Mouse (Mus musculus): ENCODE results near the gene Pkn1. TPM values are rescaled to one million over a fixed set of nuclear protein-coding genes. Genes with fewer than 3 reads are reported as not detected.

Gene Pkn1
- total RNA-seq, 2 experiments from 2014 or later = 30.6 to 33.7 TPM

DNA sequence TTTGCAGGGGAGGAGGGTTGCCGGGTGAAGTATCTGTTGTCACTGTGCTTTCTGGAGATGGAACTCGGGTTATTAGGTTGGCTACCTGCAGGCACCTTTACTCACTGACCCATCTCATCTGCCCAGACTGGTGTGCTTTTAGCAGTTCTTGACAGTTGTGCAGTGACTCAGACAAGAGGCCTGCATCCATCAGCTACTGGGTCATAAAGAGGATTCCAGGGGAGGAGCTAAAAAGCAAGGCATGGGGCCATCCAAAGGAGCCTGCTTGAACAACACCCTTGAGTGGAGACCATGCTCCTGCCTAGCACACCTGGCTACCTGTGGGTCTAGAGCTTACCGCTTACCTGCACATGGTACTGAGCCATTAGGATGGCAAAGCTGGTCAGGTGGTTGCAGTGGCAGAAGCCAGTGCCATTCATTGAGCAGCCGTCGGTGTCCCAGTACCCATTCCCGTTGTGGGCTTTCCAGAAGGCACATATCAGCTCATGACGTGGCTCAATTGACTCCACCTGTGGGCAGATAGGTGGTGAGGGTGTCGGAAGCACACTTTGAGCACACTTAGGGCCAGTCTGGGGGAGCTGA is 26.6 kb upstream of the Pkn1 start:
- intact Hi-C loops (cut with DNase I) = loop anchor here (1.0 kb wide), 1 partner anchor 168 kb away; no protein-coding TSS in a partner anchor
- DNase-seq = peak in 1 of 2 experiments; percentile 2

DNA sequence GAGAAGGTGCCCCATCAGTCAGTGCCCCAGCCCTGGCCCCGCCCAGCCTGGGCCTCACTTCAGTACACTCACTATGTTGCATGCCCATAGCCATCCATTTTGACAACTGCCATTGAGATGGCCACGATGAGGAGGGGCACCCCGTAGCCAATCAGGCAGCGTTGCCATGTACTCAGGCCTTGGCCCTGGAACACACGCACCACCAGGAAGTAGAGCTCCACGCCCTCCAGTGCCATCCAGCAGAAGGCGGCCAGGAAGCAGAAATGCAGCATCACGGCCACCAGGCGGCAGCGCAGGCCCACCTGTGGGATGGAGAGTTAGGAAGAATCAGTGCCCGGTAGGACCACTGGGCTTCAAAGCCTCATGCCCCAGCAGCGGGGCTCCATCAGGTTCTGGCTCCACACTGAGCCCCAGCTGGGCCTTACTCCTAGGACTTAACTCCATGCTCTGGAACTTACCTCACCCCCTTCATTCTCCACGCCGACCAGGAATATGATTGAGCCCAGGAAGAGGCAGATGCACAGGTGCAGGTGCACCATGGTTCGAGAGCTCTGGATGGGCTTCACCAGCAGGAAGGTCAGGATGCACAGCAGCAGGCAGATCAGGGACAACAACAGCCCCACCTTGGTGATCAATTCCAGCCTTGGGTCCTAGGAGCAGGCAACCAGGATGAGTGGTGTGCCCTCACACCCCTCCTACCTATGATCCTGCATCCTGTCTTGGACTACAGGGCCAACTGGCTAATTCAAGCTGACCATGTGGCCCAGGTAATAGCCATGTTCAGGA is 25.9 kb upstream of the Pkn1 start:
- DNase-seq = peak; percentile 71 to 79
- intact Hi-C loops (cut with DNase I) = loop anchor here (1.0 kb wide), 1 partner anchor 168 kb away; no protein-coding TSS in a partner anchor

DNA sequence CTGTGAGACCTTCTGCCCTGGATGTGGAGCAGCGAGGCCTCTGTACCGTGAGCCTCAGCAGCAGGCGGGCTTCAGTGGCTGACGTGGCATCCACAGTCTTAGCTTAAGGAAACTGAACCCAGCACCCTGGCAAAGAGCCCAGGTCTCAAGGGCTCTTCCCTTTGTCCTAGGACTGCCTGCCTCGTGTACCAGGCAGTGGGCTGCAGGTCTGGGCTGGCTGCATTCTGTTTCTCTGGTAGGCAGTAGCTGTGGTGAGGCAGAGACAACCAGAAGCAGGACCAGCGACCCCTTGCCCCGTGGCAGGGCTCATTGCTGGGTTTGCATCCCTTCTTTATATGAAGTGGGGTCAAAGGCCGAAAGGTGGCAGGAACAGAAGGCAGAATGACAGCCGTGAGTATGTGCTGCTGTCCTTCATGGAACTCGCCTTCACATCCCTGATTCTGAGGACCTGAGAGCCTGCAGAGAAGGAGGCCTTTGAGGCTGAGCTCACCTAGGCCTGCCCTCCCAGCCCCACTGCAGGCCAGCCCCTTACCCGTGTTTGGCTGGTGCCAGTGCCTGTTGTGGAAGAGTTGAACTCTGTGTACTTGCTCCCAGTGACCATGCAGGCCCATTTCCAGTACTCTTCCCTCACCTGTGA is 24.6 kb upstream of the Pkn1 start:
- intact Hi-C loops (cut with DNase I) = no loop called here
- DNase-seq = peak in 1 of 2 experiments; percentile 4

DNA sequence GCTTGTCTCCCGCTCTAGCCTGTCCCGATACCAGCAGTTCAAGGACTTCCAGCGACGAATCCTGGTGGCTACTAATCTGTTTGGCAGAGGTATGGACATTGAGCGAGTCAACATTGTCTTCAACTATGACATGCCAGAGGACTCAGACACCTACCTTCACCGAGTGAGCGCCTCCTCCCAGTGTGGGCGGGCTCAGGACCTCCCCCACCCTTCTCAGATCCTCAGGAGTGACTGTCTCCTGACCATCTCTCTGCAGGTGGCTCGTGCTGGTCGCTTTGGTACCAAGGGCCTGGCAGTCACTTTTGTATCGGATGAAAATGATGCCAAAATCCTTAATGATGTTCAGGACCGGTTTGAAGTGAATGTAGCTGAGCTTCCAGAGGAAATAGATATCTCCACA is 23.7 kb upstream of the Pkn1 start:
- DNase-seq = peak in 1 of 2 experiments; percentile 3
- intact Hi-C loops (cut with DNase I) = no loop called here

DNA sequence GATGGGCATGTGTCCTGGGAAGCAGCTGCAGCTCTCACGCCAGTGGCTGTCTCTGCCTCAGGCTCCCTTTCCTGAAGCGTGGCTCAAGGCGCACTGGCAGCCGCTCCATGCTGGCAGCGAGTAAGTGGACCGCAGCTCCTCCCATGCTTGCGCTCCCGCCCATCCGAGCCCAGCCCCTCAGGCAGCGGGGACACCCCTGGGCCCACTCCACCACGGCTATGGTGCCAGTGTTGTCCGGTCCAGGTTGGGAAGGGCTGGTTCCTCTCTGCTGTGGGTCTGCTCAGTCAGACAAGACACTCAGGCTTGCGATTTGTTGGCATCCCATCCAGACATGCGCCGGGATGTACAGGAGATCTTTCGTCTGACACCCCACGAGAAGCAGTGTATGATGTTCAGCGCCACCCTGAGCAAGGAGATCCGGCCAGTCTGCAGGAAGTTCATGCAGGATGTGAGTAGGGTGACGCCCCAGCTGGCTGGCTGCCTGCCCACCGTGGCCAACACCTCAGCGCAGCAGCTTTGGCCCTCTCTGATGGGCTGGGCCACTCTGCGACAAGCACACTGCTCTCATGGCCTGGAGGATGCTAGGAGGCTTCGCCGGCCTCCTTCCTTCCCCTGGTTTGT is 22.5 kb upstream of the Pkn1 start:
- intact Hi-C loops (cut with DNase I) = no loop called here
- peak; percentile 44 to 62 for DNase-seq

DNA sequence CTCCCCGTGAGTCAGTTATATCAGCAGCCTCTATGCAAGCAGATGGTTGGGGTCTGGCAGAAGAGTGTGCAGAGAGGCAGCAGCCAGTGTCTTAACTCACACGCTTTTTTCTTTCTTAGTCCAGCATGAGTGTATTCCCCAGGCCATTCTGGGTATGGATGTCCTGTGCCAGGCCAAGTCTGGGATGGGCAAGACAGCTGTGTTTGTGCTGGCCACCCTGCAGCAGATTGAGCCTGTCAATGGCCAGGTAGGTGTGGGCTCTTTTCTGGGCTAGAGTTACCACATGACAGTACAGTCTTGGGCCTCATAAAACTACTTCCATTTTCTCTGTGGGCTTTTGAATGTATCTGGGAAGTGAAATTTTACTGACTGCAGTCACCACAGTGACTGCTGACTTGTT is 20.7 kb upstream of the Pkn1 start:
- intact Hi-C loops (cut with DNase I) = no loop called here

DNA sequence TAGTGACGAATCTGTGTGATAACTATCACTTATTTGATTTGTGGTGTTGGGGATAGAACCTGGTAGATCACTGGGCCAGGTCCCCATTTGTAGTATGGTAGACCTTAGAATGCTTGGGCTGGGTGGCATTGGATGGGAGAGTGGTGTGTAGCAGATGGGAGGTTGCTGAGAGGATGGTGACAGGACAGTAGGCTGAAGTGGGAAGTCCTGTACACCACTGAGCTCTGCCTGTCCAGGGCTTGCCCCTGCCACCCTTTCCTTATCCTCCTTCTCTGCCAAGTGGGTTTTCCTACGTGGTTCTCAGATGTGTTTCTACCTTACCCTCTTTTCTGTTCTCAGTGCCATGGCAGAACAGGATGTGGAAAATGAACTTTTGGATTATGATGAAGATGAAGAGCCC is 20.1 kb upstream of the Pkn1 start:
- intact Hi-C loops (cut with DNase I) = no loop called here
- no peak for DNase-seq

More for the DNA sequence above, 20.7 kb upstream of the Pkn1 start:
- no peak for DNase-seq

DNA sequence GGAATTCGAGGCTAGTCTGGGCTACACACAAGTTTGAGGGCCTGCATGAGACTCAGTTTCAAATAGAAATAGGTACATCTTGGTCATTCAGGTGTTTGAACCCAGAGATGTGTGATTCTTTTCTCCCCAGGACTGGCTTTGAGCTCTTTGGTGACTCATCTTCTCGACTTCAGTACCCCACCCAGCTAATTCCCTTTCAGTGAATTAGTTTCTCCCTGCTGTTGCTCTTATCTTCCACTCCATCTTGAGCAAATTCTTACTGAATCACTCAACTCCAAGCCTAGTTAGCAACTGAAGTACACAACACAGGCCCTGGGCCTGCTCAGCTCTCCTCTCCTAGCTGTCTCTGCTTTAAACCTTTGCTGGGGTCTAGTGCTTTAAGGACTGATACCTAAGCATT is 17.6 kb upstream of the Pkn1 start:
- intact Hi-C loops (cut with DNase I) = no loop called here
- no peak for DNase-seq

DNA sequence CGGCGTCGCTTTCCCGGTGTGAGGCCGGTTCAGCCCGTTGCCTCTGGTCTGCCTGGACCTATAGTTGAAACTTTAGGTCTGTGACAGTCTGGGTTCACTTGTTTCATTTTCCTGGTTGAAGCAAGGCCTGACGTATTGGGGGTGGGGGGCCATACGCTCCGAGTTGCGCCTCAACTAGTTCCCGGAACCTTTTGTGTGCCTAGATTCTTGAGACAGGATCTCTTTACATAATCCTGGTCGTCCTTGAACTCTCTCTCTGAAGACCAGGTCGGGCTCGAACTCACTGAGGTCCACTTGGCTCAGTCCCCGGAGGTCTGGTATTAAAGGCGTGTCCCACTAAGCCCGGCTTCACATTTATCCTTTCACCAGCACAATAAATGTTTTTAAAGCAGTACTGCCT is 16.8 kb upstream of the Pkn1 start:
- intact Hi-C loops (cut with DNase I) = no loop called here
- no peak for DNase-seq

DNA sequence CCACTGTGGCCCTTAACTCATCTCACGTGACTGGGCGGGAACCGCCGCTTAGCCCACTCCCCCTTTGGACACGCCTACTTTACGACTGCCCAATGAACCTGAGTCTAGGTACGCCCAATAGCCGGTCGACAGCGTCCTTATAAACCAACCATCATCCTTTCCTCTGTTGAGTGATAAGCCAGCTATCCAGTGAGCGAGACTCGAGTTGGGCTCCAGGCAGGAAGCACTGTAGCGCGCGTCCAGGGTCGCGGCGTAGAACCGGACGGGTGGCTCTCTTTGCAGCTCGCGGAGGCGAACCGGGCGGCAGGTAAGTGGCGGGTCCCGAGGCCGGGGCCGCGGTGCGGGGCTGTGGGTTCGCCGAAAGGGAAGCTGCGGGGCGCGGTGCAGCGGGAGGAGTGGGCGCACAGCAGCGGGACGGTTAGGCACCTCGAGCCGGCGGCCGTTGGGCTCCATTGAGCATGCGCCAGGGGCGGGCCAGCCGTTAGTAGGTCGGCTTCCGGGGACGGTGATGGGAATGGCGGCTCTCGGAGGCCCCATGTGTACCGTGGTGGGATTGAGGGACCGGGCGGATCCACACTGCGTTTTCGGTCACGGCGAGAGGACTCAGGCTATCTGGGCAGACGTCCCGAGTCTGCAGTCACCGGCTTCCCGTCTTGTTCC is 16.2 kb upstream of the Pkn1 start, which contains the start of gene Ddx39:
Ddx39 (plus strand) TSS at position 147 of the 660 bp plus-strand sequence.
- DNase-seq = peak; percentile 91 to 97
- intact Hi-C loops (cut with DNase I) = no loop called here

DNA sequence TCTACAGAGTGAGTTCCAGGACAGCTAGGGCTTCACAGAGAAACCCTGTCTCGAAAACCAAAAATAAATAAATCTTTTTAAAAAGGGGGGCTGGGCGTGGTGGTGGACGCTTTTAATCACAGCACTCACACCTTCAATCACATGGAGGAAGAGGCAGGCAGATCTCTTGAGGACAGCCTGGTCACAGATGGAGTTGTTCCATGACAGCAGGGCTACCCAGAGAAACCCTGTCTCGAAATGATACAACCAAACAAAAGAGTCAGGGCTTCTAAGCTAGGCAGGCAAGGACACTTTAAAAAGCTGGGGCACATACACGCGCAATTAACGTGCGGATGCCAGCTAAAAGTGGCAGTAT is 15.7 kb upstream of the Pkn1 start:
- no peak for DNase-seq
- intact Hi-C loops (cut with DNase I) = no loop called here

DNA sequence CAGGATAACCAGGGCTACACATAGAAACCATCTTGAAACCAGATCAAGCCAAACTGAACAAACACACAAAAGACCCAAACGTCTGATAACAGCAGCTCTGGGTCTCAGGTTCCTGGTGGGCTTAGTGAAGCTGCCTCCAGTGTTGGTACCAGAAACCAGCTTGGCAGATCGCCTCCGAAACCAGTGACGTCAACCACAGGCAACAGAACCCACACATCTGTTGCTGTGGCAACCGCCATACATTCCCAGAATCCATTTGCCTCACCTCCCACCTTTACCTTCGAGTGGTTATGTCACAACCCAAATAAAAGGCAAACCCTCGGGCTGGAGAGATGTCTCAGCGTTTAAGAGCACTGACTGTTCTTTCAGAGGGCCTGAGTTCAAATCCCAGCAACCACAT is 8.6 kb upstream of the Pkn1 start:
- intact Hi-C loops (cut with DNase I) = no loop called here
- no peak for DNase-seq

DNA sequence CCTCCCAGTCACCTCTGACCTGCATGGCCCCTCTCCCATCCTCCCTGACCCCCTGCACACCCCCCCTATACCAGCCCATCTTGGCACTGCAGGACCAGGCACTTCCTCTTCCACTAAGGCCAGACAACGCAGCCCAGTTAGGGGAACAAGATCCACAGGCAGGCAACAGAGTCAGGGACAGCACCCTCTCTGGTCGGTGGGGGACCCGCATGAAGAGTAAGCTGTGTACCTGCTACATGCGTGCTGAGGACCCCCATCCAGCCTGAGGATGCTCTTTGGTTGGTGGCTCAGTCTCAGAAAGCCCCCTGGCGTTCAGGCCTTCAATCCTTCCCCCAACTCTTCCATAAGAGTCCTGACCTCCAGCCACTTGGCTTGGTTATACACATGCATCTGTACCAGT is 7.4 kb upstream of the Pkn1 start:
- DNase-seq = no peak
- intact Hi-C loops (cut with DNase I) = no loop called here

DNA sequence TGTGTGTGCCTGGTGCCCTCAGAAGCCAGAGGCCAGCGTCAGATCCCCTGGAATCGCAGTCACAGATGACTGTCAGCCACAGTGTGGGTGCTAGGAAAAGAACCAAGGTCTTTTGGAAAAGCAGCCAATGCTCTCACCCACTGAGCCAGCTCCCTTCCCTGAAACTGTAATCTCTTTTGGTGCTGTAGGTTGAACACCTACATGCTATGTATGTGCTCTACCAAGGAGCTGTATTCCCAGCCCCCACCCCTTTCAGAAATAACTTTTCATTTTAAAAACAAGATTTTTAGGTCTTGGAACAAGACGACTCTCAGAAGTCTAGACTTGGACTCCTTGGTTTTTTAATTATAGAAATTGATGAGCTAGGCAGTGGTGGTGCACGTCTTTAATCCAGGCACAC is 4.4 kb upstream of the Pkn1 start:
- no peak for DNase-seq
- intact Hi-C loops (cut with DNase I) = no loop called here

DNA sequence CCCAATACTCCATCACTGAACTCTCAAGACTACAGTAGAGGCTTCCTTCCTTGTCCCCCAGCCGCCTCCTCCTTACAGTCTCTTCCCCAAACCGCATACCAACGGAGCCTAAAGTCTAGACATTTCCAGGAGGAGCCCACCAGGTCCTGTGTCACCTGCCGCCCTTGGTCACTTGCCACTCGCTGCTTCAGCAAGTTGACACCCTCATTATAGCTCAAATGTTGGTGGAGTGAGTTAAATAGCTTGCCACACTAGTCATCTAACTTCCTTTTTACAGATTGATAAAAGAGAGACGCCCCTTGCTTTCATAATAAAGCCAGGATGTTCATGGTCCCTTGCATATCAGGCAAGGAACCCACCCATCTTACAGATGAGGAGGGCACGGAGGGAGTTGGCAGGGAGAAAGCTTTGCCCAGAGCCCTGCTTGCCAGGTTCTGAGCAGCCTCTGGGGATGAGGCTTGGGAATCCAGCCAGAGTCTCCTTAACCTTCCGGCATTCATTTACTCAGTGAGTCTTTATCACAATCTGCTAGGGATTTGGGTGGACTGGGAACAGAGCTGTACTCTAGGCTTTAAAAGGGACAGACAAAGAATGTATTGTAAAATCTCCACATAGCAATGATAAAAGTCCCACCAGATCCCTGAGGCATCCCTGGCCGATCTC is 1.6 kb upstream of the Pkn1 start:
- no peak for DNase-seq
- intact Hi-C loops (cut with DNase I) = no loop called here

DNA sequence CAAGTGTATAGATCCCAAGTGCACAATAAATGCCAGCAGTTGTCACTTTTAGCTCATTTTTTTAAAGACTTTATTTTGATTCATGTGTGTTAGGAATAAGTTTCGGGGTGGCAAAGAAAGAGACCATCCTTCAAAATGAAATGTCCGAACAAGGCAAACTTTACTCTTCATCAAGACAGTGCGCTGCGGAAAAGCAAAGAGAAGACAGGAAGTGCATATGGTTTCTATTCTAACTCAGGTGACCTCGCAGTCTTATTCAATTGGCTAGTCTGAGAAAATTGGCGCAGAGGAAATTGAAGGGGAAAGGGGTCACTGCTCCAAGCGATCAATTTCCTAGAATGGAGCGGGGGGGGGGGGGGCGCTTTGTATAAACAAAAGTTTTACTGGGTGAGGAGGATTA is 587 bp upstream of the Pkn1 start:
- DNase-seq = no peak
- intact Hi-C loops (cut with DNase I) = no loop called here

DNA sequence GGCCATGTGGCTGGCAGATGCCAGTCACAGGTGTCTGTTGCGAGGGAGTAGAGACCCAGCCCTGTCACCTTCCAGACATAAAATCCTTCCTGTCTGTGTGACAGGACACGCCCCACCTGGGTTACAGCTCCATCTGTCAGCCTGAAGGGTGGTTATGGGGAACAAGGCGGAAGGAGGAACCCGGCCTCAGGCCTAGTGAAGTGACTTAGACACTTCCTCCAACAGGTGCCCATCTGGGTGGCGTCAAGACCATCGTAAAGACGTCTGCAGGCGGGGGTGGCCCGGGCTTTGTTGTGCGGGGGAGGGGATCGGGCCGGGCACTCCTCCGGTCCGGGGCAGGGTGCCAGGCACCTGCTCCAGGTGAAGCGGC is 703 bp downstream of the Pkn1 start:
- intact Hi-C loops (cut with DNase I) = no loop called here
- DNase-seq = no peak

DNA sequence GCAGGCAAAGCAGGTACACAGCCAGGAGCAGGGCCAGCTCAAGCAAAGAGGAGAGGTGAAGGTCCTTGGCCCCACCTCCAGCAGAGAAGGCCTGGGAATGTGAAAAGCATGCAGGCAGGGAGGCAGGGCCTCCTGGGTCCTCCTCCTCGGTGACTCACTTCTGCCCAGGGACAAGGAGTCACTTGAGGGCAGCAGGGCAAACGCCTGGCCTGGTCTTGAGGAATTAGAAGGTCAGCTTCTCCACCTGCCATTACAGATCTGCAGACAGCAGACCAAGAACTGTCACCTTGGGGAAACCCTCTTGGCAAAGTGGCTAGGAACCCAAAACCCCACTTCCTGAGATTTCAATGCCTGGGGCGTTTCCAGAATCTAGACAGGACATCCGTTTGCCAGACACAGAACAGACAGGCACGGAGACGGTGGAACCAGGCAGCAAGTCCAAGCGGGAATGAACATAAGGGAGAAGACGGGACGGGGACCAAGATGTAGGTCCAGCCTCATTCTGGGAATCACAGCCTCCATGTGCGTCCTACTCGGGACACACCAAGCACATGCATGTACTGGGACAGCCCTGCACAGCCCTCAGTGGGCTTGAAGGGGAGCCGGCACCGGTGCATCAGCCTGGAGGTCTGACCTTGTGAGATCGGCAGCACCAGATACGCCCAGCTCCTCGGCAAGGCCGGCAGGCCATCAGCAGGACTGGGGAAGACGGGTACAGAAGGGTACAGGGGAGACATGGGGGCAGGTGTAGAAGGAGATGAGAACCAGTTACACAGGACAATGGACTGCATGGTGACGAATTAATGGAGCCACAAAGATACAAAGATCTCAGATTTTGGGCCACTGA is 1.4 kb downstream of the Pkn1 start:
- intact Hi-C loops (cut with DNase I) = no loop called here

DNA sequence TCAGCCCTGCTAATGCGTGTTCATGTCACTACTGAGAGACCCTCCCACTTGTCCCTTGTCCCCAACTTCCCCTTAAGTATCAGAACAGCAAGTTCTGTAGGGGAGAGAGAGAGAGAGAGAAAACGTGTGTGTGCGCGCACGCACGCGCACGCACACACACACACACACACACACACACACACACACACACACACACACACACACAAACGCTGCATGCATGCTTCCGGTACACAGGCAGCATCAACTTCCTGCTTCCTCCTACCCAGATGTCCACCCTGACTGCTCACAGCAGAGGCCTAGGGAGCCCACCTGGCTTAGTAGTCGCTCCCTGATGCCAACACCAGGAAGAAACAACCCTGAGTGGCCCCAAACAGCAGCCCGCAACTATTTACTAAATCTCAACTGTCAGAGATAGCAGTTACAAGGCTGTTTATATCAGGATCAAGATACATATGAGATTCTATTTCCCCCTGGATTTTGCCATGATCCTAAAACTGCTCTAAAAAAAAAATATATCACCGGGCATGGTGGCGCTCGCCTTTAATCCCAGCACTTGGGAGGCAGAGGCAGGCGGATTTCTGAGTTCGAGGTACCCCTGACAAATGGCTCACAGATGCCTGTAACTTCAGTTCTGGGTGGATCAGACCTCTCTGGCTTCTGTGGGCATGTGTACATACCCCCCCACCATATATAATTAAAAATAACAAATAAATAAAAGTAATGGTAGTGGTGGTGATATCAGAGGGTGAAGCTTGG is 3.5 kb downstream of the Pkn1 start:
- intact Hi-C loops (cut with DNase I) = loop anchor here (2.0 kb wide), 1 partner anchor 21 kb away; no protein-coding TSS in a partner anchor
- no peak for DNase-seq

More for the DNA sequence above, 1.4 kb downstream of the Pkn1 start:
- DNase-seq = peak; percentile 42 to 49

All from gastrocnemius, postnatal 36 days (tissue).